Mouse (Mus musculus): ENCODE measurements around the gene Cdh5. TPM values are rescaled to one million over a fixed set of nuclear protein-coding genes. Genes with fewer than 3 reads are reported as not detected.
"Not testable (repeated sequence)": the region's sequence is repeated elsewhere in the genome, so short reads cannot be mapped to it uniquely, and the experiment has no call there.

Gene Cdh5
- polyA plus RNA-seq (2015; fragmentation: Nextera tagmentation; extraction: Ambion mirVana) = 16.4 and 16.7 TPM in 2 replicates

- Histone ChIP-seq H3K9me3 (no peaks in the 10 kb centered on the region), H3K36me3 (no peaks in the 10 kb centered on the region), H3K9ac (no peak within 1 kb of the TSS), H3K4me3 (peak within 1 kb of the TSS; percentile 19), H3K27me3 (no peaks in the 10 kb centered on the region), H3K4me2 (peak within 1 kb of the TSS; percentile 15; the same call in 1 of the 2 replicates), H3K27ac (replicated peaks) (no peak within 1 kb of the TSS), H3K4me1 (replicated peaks) (0 out of 2 replicates have a peak, but pooled peaks cover 6% of the 10 kb centered on the region)
- 68% methylated on average over 8 of the region's 8 CpGs for WGBS
- no peak for ATAC-seq (ENCODE audit: low FRiP score, low read depth)
Observed at GRCm38 (mm10) chr8:104101415-104101814, at the start of gene Cdh5. Gene Cdh5, plus strand, starts transcription at chr8:104101625.

DNA sequence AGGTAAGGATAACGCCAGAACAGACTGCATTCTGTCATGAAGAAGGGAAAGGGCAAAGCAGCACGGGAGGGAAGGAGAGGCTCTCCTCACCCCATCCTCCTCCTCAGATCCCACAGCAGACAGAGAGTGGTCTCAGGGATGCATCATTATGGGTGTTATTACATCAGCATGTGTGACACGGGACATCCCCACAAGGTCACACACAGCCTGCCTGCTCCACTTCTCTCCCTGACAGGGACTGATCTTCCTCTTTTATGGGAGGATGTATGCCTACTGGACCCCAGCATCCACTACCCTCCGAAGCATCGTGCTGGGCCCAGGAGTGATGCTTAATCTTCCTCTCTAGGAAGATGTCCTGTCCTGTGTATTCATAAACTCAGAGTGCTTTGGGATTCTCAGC, 41.5 kb upstream of the Cdh5 start:
- 74% methylated on average over 5 of the region's 5 CpGs for WGBS
- H3K27ac ChIP-seq (replicated peaks) = no peak overlapping the region
- H3K4me2 ChIP-seq = no peak overlapping the region
- H3K9ac ChIP-seq = no peak overlapping the region
- peaks cover 13% of the 10 kb centered on the region for H3K4me1 ChIP-seq (replicated peaks)
- no peaks in the 10 kb centered on the region for H3K36me3 ChIP-seq
- no peak overlapping the region for H3K4me3 ChIP-seq
- no peak for ATAC-seq (ENCODE audit: low FRiP score, low read depth)
- H3K27me3 ChIP-seq = 0 out of 2 replicates have a peak, but pooled peaks cover 3% of the 10 kb centered on the region
- no peaks in the 10 kb centered on the region for H3K9me3 ChIP-seq

DNA sequence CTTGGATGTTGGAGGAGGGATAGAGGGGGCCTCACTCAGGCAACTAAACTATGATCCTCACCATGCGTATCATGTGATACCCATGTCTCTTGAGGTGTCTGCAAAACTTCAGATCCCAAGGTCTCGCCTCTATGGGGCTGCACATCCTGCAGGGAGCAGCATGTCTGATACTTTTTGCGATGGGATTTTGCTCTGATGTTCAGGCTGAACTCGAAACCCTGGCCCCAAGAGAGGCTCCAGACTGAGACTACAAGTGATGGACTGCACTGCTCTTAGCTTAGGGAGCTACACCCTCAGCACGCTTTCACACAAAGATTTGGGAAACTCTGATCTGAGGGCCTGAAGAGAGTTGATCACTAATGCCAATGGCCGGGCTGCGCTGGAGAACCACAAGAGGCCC, 41.0 kb upstream of the Cdh5 start:
- ATAC-seq (ENCODE audit: low FRiP score, low read depth) = no peak
- WGBS = 91% methylated on average over 7 of the region's 7 CpGs
- no peaks in the 10 kb centered on the region for H3K9me3 ChIP-seq
- H3K9ac ChIP-seq = no peak overlapping the region
- H3K27me3 ChIP-seq = 0 out of 2 replicates have a peak, but pooled peaks cover 3% of the 10 kb centered on the region
- H3K36me3 ChIP-seq = no peaks in the 10 kb centered on the region
- no peak overlapping the region for H3K4me2 ChIP-seq
- no peak overlapping the region for H3K4me3 ChIP-seq
- H3K27ac ChIP-seq (replicated peaks) = no peak overlapping the region
- H3K4me1 ChIP-seq (replicated peaks) = peaks cover 13% of the 10 kb centered on the region

DNA sequence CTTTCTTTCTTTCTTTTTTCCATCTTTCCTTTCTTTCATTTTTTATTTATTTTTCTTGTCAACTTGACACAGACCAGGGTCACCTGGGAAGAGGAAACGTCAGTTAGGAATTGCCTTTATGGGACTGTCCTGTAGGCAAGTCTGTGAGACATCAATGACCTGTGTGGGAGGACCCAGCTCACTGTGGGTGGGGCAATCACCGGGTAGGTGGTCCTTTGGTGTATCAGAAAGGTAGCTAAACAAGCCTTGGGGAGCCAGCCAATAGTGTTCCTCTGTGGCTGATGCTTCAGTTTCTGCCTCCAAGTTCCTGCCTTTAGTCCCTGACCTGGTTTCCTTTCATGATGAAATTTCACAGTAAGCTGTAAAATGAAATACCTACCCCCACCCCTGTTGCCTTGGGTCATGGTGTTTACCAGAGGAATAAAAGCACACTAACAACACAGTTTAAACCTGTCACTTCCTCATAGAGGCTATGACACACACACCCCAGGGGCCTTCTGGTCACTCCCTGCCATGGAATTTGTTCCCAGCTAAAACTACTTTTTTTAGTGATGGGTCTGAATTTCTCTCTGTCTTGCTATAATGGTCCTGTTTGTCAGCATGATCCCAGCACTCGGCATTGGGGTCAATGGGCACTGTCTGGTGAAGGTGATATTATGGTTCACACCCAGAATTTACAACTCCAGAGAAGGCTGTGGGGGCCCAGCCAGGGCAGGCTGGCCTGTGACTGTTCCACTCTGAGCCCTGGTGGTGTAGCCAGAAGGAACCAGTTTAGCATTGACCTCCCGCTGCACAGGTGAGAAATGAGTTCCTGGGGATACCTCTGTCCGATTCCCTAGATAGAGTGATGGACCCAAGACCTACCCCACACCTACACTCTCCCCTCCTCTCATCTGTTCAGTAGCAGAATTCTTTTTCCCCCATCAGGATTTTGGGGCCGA, 40.1 kb upstream of the Cdh5 start:
- Histone ChIP-seq H3K36me3 (no peaks in the 10 kb centered on the region), H3K27ac (replicated peaks) (no peak overlapping the region), H3K4me1 (replicated peaks) (peaks cover 13% of the 10 kb centered on the region), H3K4me3 (no peak overlapping the region), H3K27me3 (0 out of 2 replicates have a peak, but pooled peaks cover 3% of the 10 kb centered on the region), H3K9ac (no peak overlapping the region), H3K9me3 (no peaks in the 10 kb centered on the region), H3K4me2 (no peak overlapping the region)
- peak; percentile 28; the same call in 1 of the 2 replicates for ATAC-seq (ENCODE audit: low FRiP score, low read depth)
- WGBS = 58% methylated on average over 6 of the region's 6 CpGs

DNA sequence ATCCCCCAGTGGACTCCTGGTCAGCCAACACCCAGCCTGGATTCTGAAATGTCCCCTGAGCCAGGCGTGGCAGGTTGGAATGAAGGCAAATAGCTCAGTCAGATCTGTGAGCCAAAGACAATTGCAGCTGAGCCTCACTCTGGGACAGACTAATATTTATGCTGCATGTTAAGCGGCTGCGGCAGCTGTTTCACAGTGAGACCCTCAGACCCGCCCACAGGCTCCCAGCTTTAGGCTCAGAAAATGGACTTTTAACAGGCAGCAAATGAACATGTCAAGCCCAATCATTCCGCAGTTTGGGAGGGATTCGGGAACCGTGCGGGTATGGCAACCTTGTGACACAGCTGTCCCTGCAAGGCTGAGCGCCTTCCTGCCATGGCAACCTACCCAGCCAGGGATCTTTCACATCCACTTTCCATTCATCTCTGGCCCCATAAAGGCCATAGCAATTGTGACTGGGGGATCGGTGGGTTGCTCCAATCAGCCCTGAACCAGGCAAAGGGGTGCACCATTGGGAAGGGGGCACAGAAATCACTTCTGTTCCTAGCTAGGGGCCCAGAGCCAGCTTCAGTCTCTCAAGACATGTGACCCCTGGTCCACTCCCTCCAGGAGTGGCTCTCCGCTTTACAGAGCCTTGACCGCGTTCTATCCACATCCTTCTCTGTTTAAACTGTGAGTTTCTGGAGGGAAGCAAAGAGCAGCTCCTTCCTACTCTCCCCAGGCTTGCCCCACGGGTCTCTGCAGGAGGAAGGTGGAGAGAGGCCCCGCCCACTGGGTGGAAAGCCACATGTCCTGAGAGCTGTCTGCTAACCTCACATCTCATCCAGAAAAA, 39.2 kb upstream of the Cdh5 start:
- H3K4me2 ChIP-seq = no peak overlapping the region

DNA sequence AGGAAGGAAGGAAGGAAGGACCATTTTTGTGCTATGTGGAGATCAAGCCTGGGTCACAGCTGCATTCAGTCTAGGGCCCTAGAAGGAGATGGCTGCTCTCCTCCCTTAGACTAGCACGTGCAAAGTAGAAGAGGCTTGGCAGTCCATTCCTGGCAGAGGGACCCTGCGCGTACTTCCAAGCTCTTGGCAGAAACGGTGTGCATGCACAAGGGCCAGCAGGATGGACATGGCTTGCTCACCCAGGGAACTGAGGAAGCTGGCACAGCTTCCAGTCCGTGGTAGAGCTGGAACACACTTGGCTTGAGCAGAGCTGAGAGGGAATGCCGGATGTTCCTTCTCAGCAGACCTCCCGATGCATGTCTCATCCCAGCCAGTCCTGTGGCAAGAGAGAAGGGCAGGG, 36.2 kb upstream of the Cdh5 start:
- no peak overlapping the region for H3K4me3 ChIP-seq
- WGBS = 66% methylated on average over 7 of the region's 7 CpGs
- ATAC-seq (ENCODE audit: low FRiP score, low read depth) = peak; percentile 33; the same call in 1 of the 2 replicates

More for the DNA sequence above, 39.2 kb upstream of the Cdh5 start:
- Histone ChIP-seq H3K36me3 (no peaks in the 10 kb centered on the region), H3K9ac (no peak overlapping the region), H3K27me3 (0 out of 2 replicates have a peak, but pooled peaks cover 3% of the 10 kb centered on the region), H3K4me1 (replicated peaks) (peaks cover 13% of the 10 kb centered on the region), H3K4me3 (no peak overlapping the region), H3K9me3 (no peaks in the 10 kb centered on the region), H3K27ac (replicated peaks) (no peak overlapping the region)
- peak; percentile 52 for ATAC-seq (ENCODE audit: low FRiP score, low read depth)
- WGBS = 26% methylated on average over 15 of the region's 15 CpGs

GRCm38 (mm10) chr8:104065906-104066518, 35.4 kb upstream of the Cdh5 start:
- Histone ChIP-seq H3K9ac (no peak overlapping the region), H3K9me3 (no peaks in the 10 kb centered on the region), H3K27ac (replicated peaks) (no peak overlapping the region), H3K4me3 (no peak overlapping the region), H3K36me3 (no peaks in the 10 kb centered on the region), H3K4me2 (no peak overlapping the region), H3K4me1 (replicated peaks) (peaks cover 13% of the 10 kb centered on the region), H3K27me3 (no peaks in the 10 kb centered on the region)
- no peak for ATAC-seq (ENCODE audit: low FRiP score, low read depth)
- 72% methylated on average over 9 of the region's 9 CpGs for WGBS

More for the DNA sequence above, 36.2 kb upstream of the Cdh5 start:
- Histone ChIP-seq H3K4me1 (replicated peaks) (peaks cover 13% of the 10 kb centered on the region), H3K36me3 (no peaks in the 10 kb centered on the region), H3K4me2 (no peak overlapping the region), H3K9ac (no peak overlapping the region), H3K27ac (replicated peaks) (no peak overlapping the region), H3K27me3 (no peaks in the 10 kb centered on the region), H3K9me3 (no peaks in the 10 kb centered on the region)

DNA sequence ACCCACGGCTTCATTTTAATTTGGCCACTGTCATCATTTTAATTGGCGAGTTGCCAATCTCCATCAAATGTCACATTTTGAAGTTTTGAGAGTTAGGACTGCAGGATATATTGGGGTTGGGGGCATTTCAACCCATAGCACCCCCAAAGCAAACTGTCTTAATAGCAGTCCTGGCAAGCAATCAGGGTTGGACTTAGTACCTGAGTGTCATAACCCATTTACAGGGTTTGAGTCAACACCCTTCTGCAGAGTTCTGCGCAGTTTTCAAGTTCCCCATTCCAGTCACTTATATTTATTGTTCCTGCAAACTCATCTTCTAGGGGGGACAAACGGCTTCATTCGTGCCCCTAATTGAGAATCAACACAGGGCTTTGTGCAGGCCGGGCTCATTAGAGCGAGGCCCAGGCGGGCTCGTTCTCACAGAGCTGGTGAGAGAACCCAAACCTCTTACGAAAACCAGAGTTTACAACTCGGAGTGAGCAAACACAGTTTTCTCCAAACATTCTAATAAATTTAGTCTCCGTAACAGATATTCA, 34.0 kb upstream of the Cdh5 start:
- Histone ChIP-seq H3K4me3 (no peak overlapping the region), H3K9ac (no peak overlapping the region), H3K4me1 (replicated peaks) (peaks cover 2% of the 10 kb centered on the region; the same call in 1 of the 2 replicates), H3K9me3 (no peaks in the 10 kb centered on the region), H3K4me2 (no peak overlapping the region), H3K36me3 (no peaks in the 10 kb centered on the region), H3K27ac (replicated peaks) (no peak overlapping the region), H3K27me3 (no peaks in the 10 kb centered on the region)
- 85% methylated on average over 12 of the region's 12 CpGs for WGBS
- no peak for ATAC-seq (ENCODE audit: low FRiP score, low read depth)

DNA sequence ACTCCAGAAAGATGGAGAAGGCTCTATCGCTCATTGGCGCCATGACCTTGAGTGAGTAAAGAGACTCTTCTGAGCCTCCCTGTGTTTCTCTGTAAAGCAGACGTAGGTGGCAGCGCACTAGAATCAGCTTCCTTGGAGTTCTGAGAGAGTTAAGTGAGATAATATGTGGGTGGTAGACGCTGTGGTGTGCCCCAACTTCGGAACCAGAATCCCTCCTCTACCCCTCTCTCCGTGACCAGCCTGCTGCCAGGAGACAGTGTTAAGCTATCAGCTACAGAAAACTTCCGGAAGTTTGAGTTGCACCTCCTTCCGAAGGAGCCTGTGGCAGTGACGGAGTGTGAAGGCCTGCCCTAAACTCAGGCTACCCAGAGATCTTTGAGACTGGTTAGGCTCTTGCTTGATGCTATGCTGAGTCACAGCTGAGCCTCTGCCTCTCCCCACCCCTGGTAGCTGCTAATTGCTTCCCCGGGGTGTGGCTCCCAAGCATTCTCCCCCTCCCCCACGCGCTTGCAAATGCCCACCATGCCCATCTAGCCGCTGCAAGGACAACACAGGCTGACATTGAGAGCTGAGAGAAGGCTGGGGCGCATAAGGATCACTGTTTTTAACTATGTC, 32.9 kb upstream of the Cdh5 start:
- no peak for ATAC-seq (ENCODE audit: low FRiP score, low read depth)

GRCm38 (mm10) chr8:104070201-104070865, 31.1 kb upstream of the Cdh5 start:
- not testable (repeated sequence) for H3K36me3 ChIP-seq; H3K9me3 ChIP-seq; H3K27ac ChIP-seq (replicated peaks); H3K9ac ChIP-seq; H3K27me3 ChIP-seq; H3K4me1 ChIP-seq (replicated peaks); H3K4me3 ChIP-seq; H3K4me2 ChIP-seq; ATAC-seq (ENCODE audit: low FRiP score, low read depth)
- 80% methylated on average over 9 of the region's 9 CpGs for WGBS

More for the DNA sequence above, 32.9 kb upstream of the Cdh5 start:
- Histone ChIP-seq H3K4me1 (replicated peaks) (no peaks in the 10 kb centered on the region), H3K9ac (no peak overlapping the region), H3K4me2 (no peak overlapping the region), H3K36me3 (no peaks in the 10 kb centered on the region), H3K27me3 (no peaks in the 10 kb centered on the region), H3K27ac (replicated peaks) (no peak overlapping the region), H3K9me3 (no peaks in the 10 kb centered on the region), H3K4me3 (no peak overlapping the region)
- 85% methylated on average over 15 of the region's 15 CpGs for WGBS

DNA sequence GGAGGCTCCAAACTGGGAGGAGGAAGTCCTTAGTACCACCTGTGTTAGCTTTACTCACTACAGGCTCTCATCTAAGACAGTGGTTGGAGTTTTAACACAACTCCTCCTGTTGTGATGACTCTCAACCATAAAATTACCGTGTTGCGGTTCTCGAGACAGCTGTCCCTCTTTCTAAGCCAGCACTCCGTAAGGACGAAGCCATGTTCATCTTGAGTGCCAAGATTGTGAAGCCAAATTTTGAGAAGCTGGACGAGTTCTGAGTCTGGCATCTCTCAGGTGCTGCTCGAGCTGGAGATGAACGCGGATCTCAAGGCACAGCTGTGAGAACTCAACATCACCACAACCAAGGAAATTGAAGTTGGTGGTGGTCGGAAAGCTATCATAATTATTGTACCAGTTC, 30.5 kb upstream of the Cdh5 start:
- Histone ChIP-seq H3K4me2 (no peak overlapping the region), H3K9ac (no peak overlapping the region), H3K9me3 (no peaks in the 10 kb centered on the region), H3K27ac (replicated peaks) (no peak overlapping the region), H3K4me1 (replicated peaks) (no peaks in the 10 kb centered on the region), H3K27me3 (no peaks in the 10 kb centered on the region), H3K4me3 (no peak overlapping the region), H3K36me3 (no peaks in the 10 kb centered on the region)
- 91% methylated on average over 10 of the region's 10 CpGs for WGBS
- no peak for ATAC-seq (ENCODE audit: low FRiP score, low read depth)

All from hindbrain, embryonic 15.5 days (tissue).